Mouse (Mus musculus) thymus, postnatal 14 days (tissue): ENCODE data around the gene Zc3h12d.
A peak's percentile ranks its signal among the peaks of the same experiment; 100 is the strongest.

Experiments used
- DNase-seq: peaks from one replicate; pipeline ENCODE4 v3.0.0; 2021

Zc3h12d gene

GRCm38 (mm10) chr10:7832171-7832676 lies at the start of gene Zc3h12d:
Zc3h12d (plus strand) TSS chr10:7832470.
- DNase-seq: peak; percentile 82

GRCm38 (mm10) chr10:7787319-7787718 lies 45.0 kb upstream of the Zc3h12d start:
- DNase-seq: no peak

GRCm38 (mm10) chr10:7792254-7792750 lies 40.0 kb upstream of the Zc3h12d start:
- DNase-seq: no peak

GRCm38 (mm10) chr10:7792751-7793385 lies 39.4 kb upstream of the Zc3h12d start, which contains the start of the genes Ginm1 and Ppil4:
Ginm1 (minus strand) TSS chr10:7792824.
Ppil4 (plus strand) TSS chr10:7792891.
- DNase-seq: peak; percentile 90

GRCm38 (mm10) chr10:7801258-7801657 lies 31.0 kb upstream of the Zc3h12d start:
- no peak for DNase-seq

- no peak for DNase-seq
Measured at GRCm38 (mm10) chr10:7802519-7803140, 29.6 kb upstream of the Zc3h12d start.

- peak; percentile 66 for DNase-seq
Measured at GRCm38 (mm10) chr10:7809937-7810336, 22.3 kb upstream of the Zc3h12d start.

GRCm38 (mm10) chr10:7816476-7816875 lies 15.8 kb upstream of the Zc3h12d start:
- DNase-seq: no peak

- DNase-seq: no peak
Measured at GRCm38 (mm10) chr10:7818676-7819075, 13.6 kb upstream of the Zc3h12d start.

GRCm38 (mm10) chr10:7819156-7819555 lies 13.1 kb upstream of the Zc3h12d start:
- DNase-seq: no peak

GRCm38 (mm10) chr10:7819603-7820002 lies 12.7 kb upstream of the Zc3h12d start:
- no peak for DNase-seq

- no peak for DNase-seq
Measured at GRCm38 (mm10) chr10:7820171-7820570, 12.1 kb upstream of the Zc3h12d start.

GRCm38 (mm10) chr10:7821981-7822380 lies 10.3 kb upstream of the Zc3h12d start:
- no peak for DNase-seq

GRCm38 (mm10) chr10:7824663-7825280 lies 7.5 kb upstream of the Zc3h12d start:
- DNase-seq: no peak

GRCm38 (mm10) chr10:7825281-7825665 lies 7.0 kb upstream of the Zc3h12d start:
- DNase-seq: no peak

- no peak for DNase-seq
Measured at GRCm38 (mm10) chr10:7826106-7826505, 6.2 kb upstream of the Zc3h12d start.

GRCm38 (mm10) chr10:7833377-7834165 lies 1.3 kb downstream of the Zc3h12d start:
- DNase-seq: peak; percentile 41

- peak; percentile 59 for DNase-seq
Measured at GRCm38 (mm10) chr10:7834671-7835225, 2.5 kb downstream of the Zc3h12d start.

GRCm38 (mm10) chr10:7836902-7837301 lies 4.6 kb downstream of the Zc3h12d start:
- DNase-seq: no peak

- DNase-seq: no peak
Measured at GRCm38 (mm10) chr10:7837446-7837845, 5.2 kb downstream of the Zc3h12d start.

- DNase-seq: no peak
Measured at GRCm38 (mm10) chr10:7838036-7838435, 5.8 kb downstream of the Zc3h12d start.

GRCm38 (mm10) chr10:7838874-7839421 lies 6.7 kb downstream of the Zc3h12d start:
- no peak for DNase-seq
